Mouse (Mus musculus) lung, adult 2 months (tissue): ENCODE measurements around the gene Nap1l4.

Experiments
- CTCF ChIP-seq: fragments of 200-500 bp; IDR thresholded peaks from 2 replicates; pipeline ENCODE4 v1.5.1; 2011; ENCODE audit warnings: mild to moderate bottlenecking, low read length, control low read depth; ENCODE audit not compliant: insufficient read depth
- POLR2A ChIP-seq: fragments of 200-500 bp; IDR thresholded peaks from 2 replicates; pipeline ENCODE4 v1.6.1; 2011; ENCODE audit warnings: low read depth, mild to moderate bottlenecking, control low read depth, low read length, borderline replicate concordance; ENCODE audit errors: extremely low read depth

DNA sequence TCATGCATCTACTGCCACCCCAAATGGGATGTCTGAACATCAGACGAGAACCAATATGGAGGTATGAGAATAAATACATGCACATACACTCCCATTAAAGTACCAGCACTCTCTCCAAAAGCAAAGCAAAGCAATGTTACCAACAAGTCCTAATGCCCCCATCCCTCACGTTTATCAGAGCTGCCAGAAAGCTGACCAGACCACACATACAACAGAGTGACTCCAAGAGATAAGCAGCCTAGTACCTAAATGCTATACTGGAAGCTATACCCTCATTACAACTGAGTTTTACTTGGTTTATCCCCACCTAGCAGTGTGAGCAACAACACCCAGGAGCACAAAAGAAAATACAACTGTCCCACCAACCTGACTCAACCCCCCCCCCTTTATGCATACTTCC lies 15.6 kb downstream of the Nap1l4 start:
- TF ChIP-seq CTCF (no peak), POLR2A (no peak)
